Mouse (Mus musculus): ENCODE results near the gene Ercc1. TPM values are rescaled to one million over a fixed set of nuclear protein-coding genes. Genes with fewer than 3 reads are reported as not detected.

The Ercc1 gene
- total RNA-seq, 2 experiments from 2014 or later = 38.6 to 45.2 TPM

- peak; percentile 52 to 59 for DNase-seq (ENCODE audit: low spot score in 2 of 2)
Measured at GRCm38 (mm10) chr7:19332709-19333352, 11.7 kb upstream of the Ercc1 start.

- no peak for DNase-seq (ENCODE audit: low spot score in 2 of 2)
Measured at GRCm38 (mm10) chr7:19335583-19335982, 9.0 kb upstream of the Ercc1 start.

GRCm38 (mm10) chr7:19337122-19337521, 7.5 kb upstream of the Ercc1 start:
- DNase-seq (ENCODE audit: low spot score in 2 of 2) = no peak

GRCm38 (mm10) chr7:19338060-19338459, 6.5 kb upstream of the Ercc1 start:
- no peak for DNase-seq (ENCODE audit: low spot score in 2 of 2)

- no peak for DNase-seq (ENCODE audit: low spot score in 2 of 2)
Measured at GRCm38 (mm10) chr7:19338596-19338995, 6.0 kb upstream of the Ercc1 start.

GRCm38 (mm10) chr7:19341250-19341649, 3.3 kb upstream of the Ercc1 start:
- no peak for DNase-seq (ENCODE audit: low spot score in 2 of 2)

- DNase-seq (ENCODE audit: low spot score in 2 of 2) = no peak
Measured at GRCm38 (mm10) chr7:19341761-19342409, 2.7 kb upstream of the Ercc1 start.

- DNase-seq (ENCODE audit: low spot score in 2 of 2) = peak; percentile 69 to 72
Measured at GRCm38 (mm10) chr7:19342481-19343027, 2.0 kb upstream of the Ercc1 start.

GRCm38 (mm10) chr7:19343210-19343808, 1.3 kb upstream of the Ercc1 start:
- DNase-seq (ENCODE audit: low spot score in 2 of 2) = peak in 1 of 2 experiments; percentile 59

- peak; percentile 63 to 85 for DNase-seq (ENCODE audit: low spot score in 2 of 2)
Measured at GRCm38 (mm10) chr7:19344938-19345471, 427 bp downstream of the Ercc1 start.

- DNase-seq (ENCODE audit: low spot score in 2 of 2) = no peak
Measured at GRCm38 (mm10) chr7:19349188-19349915, 4.8 kb downstream of the Ercc1 start.

- DNase-seq (ENCODE audit: low spot score in 2 of 2) = no peak
Measured at GRCm38 (mm10) chr7:19350221-19350620, 5.6 kb downstream of the Ercc1 start.

- no peak for DNase-seq (ENCODE audit: low spot score in 2 of 2)
Measured at GRCm38 (mm10) chr7:19354991-19355390, 10.4 kb downstream of the Ercc1 start.

GRCm38 (mm10) chr7:19356311-19356710, 11.7 kb downstream of the Ercc1 start:
- no peak for DNase-seq (ENCODE audit: low spot score in 2 of 2)

GRCm38 (mm10) chr7:19357381-19358375, 13.1 kb downstream of the Ercc1 start:
- DNase-seq (ENCODE audit: low spot score in 2 of 2) = no peak

- DNase-seq (ENCODE audit: low spot score in 2 of 2) = no peak
Measured at GRCm38 (mm10) chr7:19358634-19359033, 14.1 kb downstream of the Ercc1 start.

GRCm38 (mm10) chr7:19359299-19359891, 14.8 kb downstream of the Ercc1 start, which contains the start of the genes Cd3eap and Ppp1r13l:
Gene Cd3eap, minus strand, starts transcription at chr7:19359483.
Gene Ppp1r13l, plus strand, starts transcription at chr7:19359749.
- DNase-seq (ENCODE audit: low spot score in 2 of 2) = peak; percentile 69 to 71

GRCm38 (mm10) chr7:19359892-19360641, 15.5 kb downstream of the Ercc1 start:
- DNase-seq (ENCODE audit: low spot score in 2 of 2) = peak; percentile 50 to 52

- peak; percentile 65 to 83 for DNase-seq (ENCODE audit: low spot score in 2 of 2)
Measured at GRCm38 (mm10) chr7:19360944-19361343, 16.4 kb downstream of the Ercc1 start.

Data from adrenal gland, postnatal 4 days (tissue).